Mouse (Mus musculus): ENCODE data around the gene Mapkapk3. TPM values are rescaled to one million over a fixed set of nuclear protein-coding genes. Genes with fewer than 3 reads are reported as not detected.
A peak's percentile ranks its signal among the peaks of the same experiment; 100 is the strongest.

Mapkapk3 gene
- 17.8 and 20.6 TPM in 2 replicates for polyA plus RNA-seq (2015; fragmentation: Nextera tagmentation; extraction: Ambion mirVana)

GRCm38 (mm10) chr9:107289211-107290076 is at the start of gene Mapkapk3:
Gene Mapkapk3, minus strand, starts transcription at chr9:107289877.
- Histone ChIP-seq H3K9ac (ENCODE audit: low read length) (peak within 1 kb of the TSS; percentile 67), H3K9me3 (ENCODE audit: control insufficient read depth, low read length) (no peaks in the 10 kb centered on the region), H3K4me1 (replicated peaks; ENCODE audit: control insufficient read depth, insufficient read depth, low read length) (peaks cover 11% of the 10 kb centered on the region), H3K4me2 (ENCODE audit: low read depth, low read length) (peak within 1 kb of the TSS; percentile 78), H3K36me3 (ENCODE audit: control insufficient read depth, insufficient read depth, low read length) (no peaks in the 10 kb centered on the region), H3K27me3 (ENCODE audit: control insufficient read depth, insufficient read depth, low read depth, low read length) (no peaks in the 10 kb centered on the region), H3K4me3 (ENCODE audit: low read length) (peak within 1 kb of the TSS; percentile 58), H3K27ac (ENCODE audit: low read length) (peak within 1 kb of the TSS; percentile 91)
- WGBS: 3% methylated on average over 49 of the region's 49 CpGs
- peak; percentile 84 for ATAC-seq (ENCODE audit: low read depth)

- peak within 1 kb of the TSS; percentile 80 for H3K9ac ChIP-seq (ENCODE audit: low read length)
- H3K27me3 ChIP-seq (ENCODE audit: control insufficient read depth, insufficient read depth, low read depth, low read length): peaks cover 2% of the 10 kb centered on the region; the same call in 1 of the 2 replicates
- H3K4me3 ChIP-seq (ENCODE audit: low read length): peak within 1 kb of the TSS; percentile 64
- H3K9me3 ChIP-seq (ENCODE audit: control insufficient read depth, low read length): no peaks in the 10 kb centered on the region
- peak within 1 kb of the TSS; percentile 58 for H3K27ac ChIP-seq (ENCODE audit: low read length)
- WGBS: 4% methylated on average over 30 of the region's 30 CpGs
- peak; percentile 85 for ATAC-seq (ENCODE audit: low read depth)
- no peaks in the 10 kb centered on the region for H3K36me3 ChIP-seq (ENCODE audit: control insufficient read depth, insufficient read depth, low read length)
- peak within 1 kb of the TSS; percentile 91 for H3K4me2 ChIP-seq (ENCODE audit: low read depth, low read length)
- peaks cover 15% of the 10 kb centered on the region; the same call in 1 of the 2 replicates for H3K4me1 ChIP-seq (replicated peaks; ENCODE audit: control insufficient read depth, insufficient read depth, low read length)
Observed at GRCm38 (mm10) chr9:107338172-107338883, 48.7 kb upstream of the Mapkapk3 start, which contains the start of gene Hemk1. Gene Hemk1, minus strand, starts transcription at chr9:107338350.

GRCm38 (mm10) chr9:107336386-107336785 is 46.7 kb upstream of the Mapkapk3 start:
- Histone ChIP-seq H3K27ac (ENCODE audit: low read length) (no peak overlapping the region), H3K36me3 (ENCODE audit: control insufficient read depth, insufficient read depth, low read length) (peaks cover 3% of the 10 kb centered on the region; the same call in 1 of the 2 replicates), H3K4me2 (ENCODE audit: low read depth, low read length) (no peak overlapping the region), H3K9ac (ENCODE audit: low read length) (no peak overlapping the region), H3K4me3 (ENCODE audit: low read length) (no peak overlapping the region), H3K9me3 (ENCODE audit: control insufficient read depth, low read length) (no peaks in the 10 kb centered on the region), H3K27me3 (ENCODE audit: control insufficient read depth, insufficient read depth, low read depth, low read length) (0 out of 2 replicates have a peak, but pooled peaks cover 2% of the 10 kb centered on the region), H3K4me1 (replicated peaks; ENCODE audit: control insufficient read depth, insufficient read depth, low read length) (peaks cover 15% of the 10 kb centered on the region; the same call in 1 of the 2 replicates)
- ATAC-seq (ENCODE audit: low read depth): no peak
- WGBS: 79% methylated on average over 6 of the region's 6 CpGs

GRCm38 (mm10) chr9:107335909-107336308 is 46.2 kb upstream of the Mapkapk3 start:
- Histone ChIP-seq H3K27ac (ENCODE audit: low read length) (no peak overlapping the region), H3K4me1 (replicated peaks; ENCODE audit: control insufficient read depth, insufficient read depth, low read length) (peaks cover 12% of the 10 kb centered on the region; the same call in 1 of the 2 replicates), H3K4me2 (ENCODE audit: low read depth, low read length) (no peak overlapping the region), H3K9ac (ENCODE audit: low read length) (no peak overlapping the region), H3K27me3 (ENCODE audit: control insufficient read depth, insufficient read depth, low read depth, low read length) (no peaks in the 10 kb centered on the region), H3K4me3 (ENCODE audit: low read length) (no peak overlapping the region), H3K9me3 (ENCODE audit: control insufficient read depth, low read length) (no peaks in the 10 kb centered on the region), H3K36me3 (ENCODE audit: control insufficient read depth, insufficient read depth, low read length) (peaks cover 3% of the 10 kb centered on the region; the same call in 1 of the 2 replicates)
- 7% methylated on average over 5 of the region's 5 CpGs for WGBS
- ATAC-seq (ENCODE audit: low read depth): no peak

GRCm38 (mm10) chr9:107335046-107335445 is 45.4 kb upstream of the Mapkapk3 start:
- Histone ChIP-seq H3K9ac (ENCODE audit: low read length) (no peak overlapping the region), H3K36me3 (ENCODE audit: control insufficient read depth, insufficient read depth, low read length) (peaks cover 3% of the 10 kb centered on the region; the same call in 1 of the 2 replicates), H3K4me2 (ENCODE audit: low read depth, low read length) (no peak overlapping the region), H3K9me3 (ENCODE audit: control insufficient read depth, low read length) (no peaks in the 10 kb centered on the region), H3K4me1 (replicated peaks; ENCODE audit: control insufficient read depth, insufficient read depth, low read length) (peaks cover 11% of the 10 kb centered on the region; the same call in 1 of the 2 replicates), H3K27ac (ENCODE audit: low read length) (no peak overlapping the region), H3K27me3 (ENCODE audit: control insufficient read depth, insufficient read depth, low read depth, low read length) (no peaks in the 10 kb centered on the region), H3K4me3 (ENCODE audit: low read length) (no peak overlapping the region)
- 79% methylated on average over 5 of the region's 5 CpGs for WGBS
- ATAC-seq (ENCODE audit: low read depth): no peak

GRCm38 (mm10) chr9:107334356-107334755 is 44.7 kb upstream of the Mapkapk3 start:
- no peak overlapping the region for H3K4me3 ChIP-seq (ENCODE audit: low read length)
- H3K9ac ChIP-seq (ENCODE audit: low read length): no peak overlapping the region
- WGBS: 83% methylated on average over 6 of the region's 6 CpGs
- H3K4me2 ChIP-seq (ENCODE audit: low read depth, low read length): no peak overlapping the region
- no peaks in the 10 kb centered on the region for H3K27me3 ChIP-seq (ENCODE audit: control insufficient read depth, insufficient read depth, low read depth, low read length)
- no peak for ATAC-seq (ENCODE audit: low read depth)
- H3K9me3 ChIP-seq (ENCODE audit: control insufficient read depth, low read length): no peaks in the 10 kb centered on the region
- peaks cover 3% of the 10 kb centered on the region; the same call in 1 of the 2 replicates for H3K36me3 ChIP-seq (ENCODE audit: control insufficient read depth, insufficient read depth, low read length)
- peaks cover 8% of the 10 kb centered on the region; the same call in 1 of the 2 replicates for H3K4me1 ChIP-seq (replicated peaks; ENCODE audit: control insufficient read depth, insufficient read depth, low read length)
- H3K27ac ChIP-seq (ENCODE audit: low read length): no peak overlapping the region

- Histone ChIP-seq H3K9me3 (ENCODE audit: control insufficient read depth, low read length) (no peaks in the 10 kb centered on the region), H3K36me3 (ENCODE audit: control insufficient read depth, insufficient read depth, low read length) (peaks cover 3% of the 10 kb centered on the region; the same call in 1 of the 2 replicates), H3K27me3 (ENCODE audit: control insufficient read depth, insufficient read depth, low read depth, low read length) (no peaks in the 10 kb centered on the region), H3K4me1 (replicated peaks; ENCODE audit: control insufficient read depth, insufficient read depth, low read length) (peaks cover 5% of the 10 kb centered on the region; the same call in 1 of the 2 replicates), H3K4me2 (ENCODE audit: low read depth, low read length) (no peak overlapping the region), H3K27ac (ENCODE audit: low read length) (no peak overlapping the region), H3K4me3 (ENCODE audit: low read length) (no peak overlapping the region), H3K9ac (ENCODE audit: low read length) (no peak overlapping the region)
- no peak for ATAC-seq (ENCODE audit: low read depth)
- 47% methylated on average over 2 of the region's 2 CpGs for WGBS
Observed at GRCm38 (mm10) chr9:107333686-107334085, 44.0 kb upstream of the Mapkapk3 start.

GRCm38 (mm10) chr9:107330791-107331190 is 41.1 kb upstream of the Mapkapk3 start:
- Histone ChIP-seq H3K4me1 (replicated peaks; ENCODE audit: control insufficient read depth, insufficient read depth, low read length) (no peaks in the 10 kb centered on the region; the same call in 1 of the 2 replicates), H3K9me3 (ENCODE audit: control insufficient read depth, low read length) (no peaks in the 10 kb centered on the region), H3K4me2 (ENCODE audit: low read depth, low read length) (no peak overlapping the region), H3K4me3 (ENCODE audit: low read length) (no peak overlapping the region), H3K27ac (ENCODE audit: low read length) (no peak overlapping the region), H3K9ac (ENCODE audit: low read length) (no peak overlapping the region), H3K36me3 (ENCODE audit: control insufficient read depth, insufficient read depth, low read length) (peaks cover 3% of the 10 kb centered on the region; the same call in 1 of the 2 replicates), H3K27me3 (ENCODE audit: control insufficient read depth, insufficient read depth, low read depth, low read length) (no peaks in the 10 kb centered on the region)
- WGBS: 70% methylated on average over 6 of the region's 6 CpGs
- ATAC-seq (ENCODE audit: low read depth): no peak
